Mouse (Mus musculus) ES-E14 (cell line): ENCODE results near the gene Zmynd10. TPM values are rescaled to one million over a fixed set of nuclear protein-coding genes. Genes with fewer than 3 reads are reported as not detected.

Experiments
- DNase-seq: peaks from one replicate; pipeline ENCODE4 v3.0.0-alpha.2; 2013; ENCODE audit warnings: low read depth, low spot score
- H3K27ac ChIP-seq: 2 replicates; pipeline ENCODE4 v1.5.1; 2012; ENCODE audit warnings: low read depth, mild to moderate bottlenecking, low read length, moderate library complexity, mixed read lengths; ENCODE audit not compliant: poor library complexity, insufficient read depth, severe bottlenecking
- H3K36me3 ChIP-seq: 2 replicates; pipeline ENCODE4 v1.6.1; 2012; ENCODE audit warnings: mild to moderate bottlenecking, low read length, moderate library complexity, mixed read lengths; ENCODE audit not compliant: control insufficient read depth, poor library complexity, insufficient read depth, severe bottlenecking
- H3K4me1 ChIP-seq, 2 experiments: fragments of 150-350 bp in 1 of 2; sonication (generic) in 1 of 2; 2 replicates each; pipeline ENCODE4 v1.6.1; 2012; ENCODE audit warnings: low read length in 2 of 2, mild to moderate bottlenecking in 1 of 2, mixed read lengths in 1 of 2; ENCODE audit not compliant: control insufficient read depth in 2 of 2, insufficient read depth in 2 of 2, poor library complexity in 1 of 2
- H3K4me3 ChIP-seq, 2 experiments: fragments of 150-350 bp in 1 of 2; sonication (generic) in 1 of 2; 2 replicates each; pipeline ENCODE4 v1.5.1; 2012; ENCODE audit warnings: low read length in 2 of 2, low read depth in 1 of 2, mild to moderate bottlenecking in 1 of 2, mixed read lengths in 1 of 2; ENCODE audit not compliant: insufficient read depth in 1 of 2, poor library complexity in 1 of 2, severe bottlenecking in 1 of 2
- H3K9ac ChIP-seq: 2 replicates; pipeline ENCODE4 v1.6.1; 2012; ENCODE audit warnings: low read depth, mild to moderate bottlenecking, low read length, mixed read lengths; ENCODE audit not compliant: poor library complexity, insufficient read depth, severe bottlenecking
- H3K9me3 ChIP-seq: fragments of 150-350 bp; sonication (generic); 2 replicates; pipeline ENCODE4 v1.6.1; 2012; ENCODE audit warnings: low read depth, mild to moderate bottlenecking, low read length; ENCODE audit not compliant: control insufficient read depth, insufficient read depth
- CHD2 ChIP-seq: IDR thresholded peaks from 2 replicates; pipeline ENCODE4 v1.6.1; 2014; ENCODE audit warnings: mild to moderate bottlenecking, low read depth, low read length, inconsistent platforms
- HCFC1 ChIP-seq: IDR thresholded peaks from 2 replicates; pipeline ENCODE4 v1.6.1; 2012; ENCODE audit warnings: low read length, inconsistent platforms, borderline replicate concordance; ENCODE audit not compliant: insufficient read depth
- MAFK ChIP-seq: IDR thresholded peaks from 2 replicates; pipeline ENCODE4 v1.6.1; 2014; ENCODE audit warnings: mild to moderate bottlenecking, low read depth, low read length, inconsistent platforms; ENCODE audit not compliant: insufficient read depth
- ZC3H11A ChIP-seq: IDR thresholded peaks from 2 replicates; pipeline ENCODE4 v1.6.1; 2012; ENCODE audit warnings: low read depth, mild to moderate bottlenecking, inconsistent platforms, low read length, borderline replicate concordance
- ZNF384 ChIP-seq: IDR thresholded peaks from 2 replicates; pipeline ENCODE4 v1.6.1; 2012; ENCODE audit warnings: low read depth, low read length, inconsistent platforms
- in situ Hi-C, 2 experiments: fragments of 600-800 bp; cut with MboI; formaldehyde crosslinking; loops; one replicate each; pipeline ENCODE4 v1.15.1; 2025; ENCODE audit warnings: low sequenced_read_pairs in 2 of 2, inconsistent platforms in 1 of 2; ENCODE audit not compliant: unreplicated experiment in 2 of 2
- total RNA-seq: library from RNA; depleted of rRNA; stranded (reverse); fragments of 300-350 nt; gene quantifications from 2 replicates; pipeline ENCODE4 v1.2.3, GENCODE M21; 2012

Zmynd10 gene
- total RNA-seq, 1 experiment, result 0.49 TPM

GRCm38 (mm10) chr9:107569270-107569669 is 22.2 kb downstream of the Zmynd10 start:
- Histone ChIP-seq H3K36me3 (peaks cover 21% of the 10 kb centered on the region), H3K4me1 (peaks cover 0 to 25% of the 10 kb centered on the region in 2 experiments; a peak in 3 of 4 replicates), H3K4me3 (peak overlapping the region; percentile 67 to 81), H3K27ac (no peak overlapping the region), H3K9ac (peak overlapping the region; percentile 80), H3K9me3 (no peaks in the 10 kb centered on the region)
- TF ChIP-seq ZC3H11A, result no peak
- TF ChIP-seq ZNF384, result no peak
- no peak for TF ChIP-seq MAFK
- TF ChIP-seq CHD2, result no peak
- no peak for TF ChIP-seq HCFC1
- DNase-seq, result no peak
- in situ Hi-C loops, result no loop called here

DNA sequence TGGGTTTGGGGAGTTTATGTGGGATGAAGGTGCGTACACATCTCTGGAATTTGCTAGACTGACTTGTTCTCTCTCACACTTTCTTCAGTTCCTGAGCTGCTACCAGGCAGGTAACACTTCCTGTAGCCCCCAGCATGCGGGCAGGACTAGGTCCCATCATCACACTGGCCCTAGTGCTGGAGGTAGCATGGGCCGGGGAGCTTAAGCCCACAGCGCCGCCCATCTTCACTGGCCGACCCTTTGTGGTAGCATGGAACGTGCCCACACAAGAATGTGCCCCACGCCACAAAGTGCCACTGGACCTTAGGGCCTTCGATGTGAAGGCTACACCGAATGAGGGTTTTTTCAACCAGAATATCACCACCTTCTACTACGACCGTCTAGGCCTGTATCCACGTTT is 22.9 kb downstream of the Zmynd10 start:
- DNase-seq, result no peak
- Histone ChIP-seq H3K9ac (peak overlapping the region; percentile 80; the same call in 1 of the 2 replicates), H3K9me3 (no peaks in the 10 kb centered on the region), H3K27ac (no peak overlapping the region), H3K36me3 (peaks cover 20% of the 10 kb centered on the region), H3K4me3 (peak overlapping the region; percentile 67 to 81), H3K4me1 (peaks cover 0 to 21% of the 10 kb centered on the region in 2 experiments; a peak in 3 of 4 replicates)
- in situ Hi-C loops, result no loop called here
- no peak for TF ChIP-seq CHD2
- no peak for TF ChIP-seq ZC3H11A
- no peak for TF ChIP-seq MAFK
- no peak for TF ChIP-seq ZNF384
- TF ChIP-seq HCFC1, result no peak

DNA sequence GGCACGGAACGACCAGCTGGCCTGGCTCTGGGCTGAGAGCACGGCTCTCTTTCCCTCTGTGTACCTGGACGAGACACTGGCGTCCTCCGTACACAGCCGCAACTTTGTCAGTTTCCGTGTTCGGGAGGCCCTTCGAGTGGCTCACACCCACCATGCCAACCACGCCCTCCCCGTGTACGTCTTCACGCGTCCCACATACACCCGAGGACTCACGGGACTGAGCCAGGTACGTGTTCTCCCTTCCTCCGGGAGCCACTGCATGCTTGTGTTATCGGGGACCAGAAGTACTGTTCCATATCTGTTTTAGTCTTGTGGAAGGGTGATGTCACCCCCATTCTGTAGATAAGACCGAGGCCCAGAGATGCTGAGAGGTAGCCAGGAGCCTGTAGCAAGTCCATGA is 23.7 kb downstream of the Zmynd10 start:
- H3K36me3 ChIP-seq, result peaks cover 17% of the 10 kb centered on the region
- H3K4me1 ChIP-seq, result peaks cover 0 to 23% of the 10 kb centered on the region in 2 experiments; a peak in 3 of 4 replicates
- DNase-seq, result no peak
- no peak overlapping the region; the same call in 1 of the 2 replicates for H3K9ac ChIP-seq
- H3K9me3 ChIP-seq, result no peaks in the 10 kb centered on the region
- H3K4me3 ChIP-seq, result peak overlapping the region; percentile 67 to 81; a peak in 1 of 4 replicates
- no peak overlapping the region for H3K27ac ChIP-seq
- in situ Hi-C loops, result no loop called here
- TF ChIP-seq MAFK, result no peak
- no peak for TF ChIP-seq HCFC1
- TF ChIP-seq CHD2, result no peak
- TF ChIP-seq ZNF384, result no peak
- no peak for TF ChIP-seq ZC3H11A

GRCm38 (mm10) chr9:107571534-107572326 is 24.6 kb downstream of the Zmynd10 start:
- no peaks in the 10 kb centered on the region for H3K9me3 ChIP-seq
- no peak for TF ChIP-seq ZNF384
- no peak for TF ChIP-seq ZC3H11A
- TF ChIP-seq HCFC1, result no peak
- no peak for TF ChIP-seq CHD2
- no peak for TF ChIP-seq MAFK
- H3K36me3 ChIP-seq, result peaks cover 17% of the 10 kb centered on the region
- no peak for DNase-seq
- peaks cover 0 to 28% of the 10 kb centered on the region in 2 experiments; a peak in 3 of 4 replicates for H3K4me1 ChIP-seq
- no peak overlapping the region for H3K27ac ChIP-seq
- in situ Hi-C loops, result no loop called here
- no peak overlapping the region for H3K9ac ChIP-seq
- H3K4me3 ChIP-seq, result no peak overlapping the region
